Mouse (Mus musculus) lung, postnatal 0 days (tissue): ENCODE results near the gene Abcc4.

Experiments used
- CTCF ChIP-seq: IDR thresholded peaks from 2 replicates; pipeline ENCODE4 v1.5.1; 2016; ENCODE audit warnings: antibody characterized with exemption, mild to moderate bottlenecking
- EP300 ChIP-seq: IDR thresholded peaks from 2 replicates; pipeline ENCODE4 v1.6.1; 2016; ENCODE audit warnings: antibody characterized with exemption, mild to moderate bottlenecking, control low read depth

DNA sequence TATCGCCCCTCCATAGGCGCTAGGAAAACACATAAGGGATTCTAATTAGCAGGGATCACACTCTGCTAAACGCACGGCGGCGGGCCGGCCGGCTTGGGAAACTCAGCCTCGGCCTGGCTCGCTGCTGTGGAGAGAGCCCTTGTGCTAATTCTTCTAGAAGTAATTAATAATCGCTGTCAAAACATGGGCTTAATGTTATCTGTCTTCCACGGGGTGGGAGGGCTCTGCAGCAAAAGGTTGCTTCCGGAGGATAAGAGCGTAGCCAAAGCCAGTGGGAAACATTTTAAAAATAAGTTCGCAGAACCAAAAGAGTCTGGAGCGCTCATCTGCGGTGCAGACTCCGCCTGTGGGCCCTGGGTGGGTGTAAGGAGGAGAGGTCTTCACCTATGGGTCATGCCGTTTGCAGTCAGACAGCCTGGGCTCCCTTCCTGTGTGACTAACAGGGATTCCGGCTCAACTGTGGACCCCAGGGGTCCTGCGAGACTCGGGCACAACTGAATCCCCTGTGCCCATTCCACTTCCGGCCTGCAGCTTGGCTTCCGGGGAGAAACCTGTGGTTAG is 154.2 kb downstream of the Abcc4 start:
- TF ChIP-seq CTCF (no peak), EP300 (0 out of 2 replicates have a peak, but pooled peaks have one; percentile 20)
